Mouse (Mus musculus) embryonic facial prominence, embryonic 13.5 days (tissue): Measurements from ENCODE around the gene Pla2r1. TPM values are rescaled to one million over a fixed set of nuclear protein-coding genes. Genes with fewer than 3 reads are reported as not detected.

Source experiments
- ATAC-seq: fragments of 200-750 bp; cut with Nextera tagmentation; 2 replicates; pipeline ENCODE4 v1.8.0; 2017; ENCODE audit warnings: low read depth; ENCODE audit not compliant: insufficient number of reproducible peaks, insufficient read depth, low FRiP score, low TSS enrichment
- H3K27ac ChIP-seq: fragments of 300-500 bp; sonication (generic); 2 replicates; pipeline ENCODE4 v1.5.1; 2015; ENCODE audit warnings: moderate library complexity, mild to moderate bottlenecking, inconsistent platforms
- H3K27me3 ChIP-seq: fragments of 300-500 bp; sonication (generic); 2 replicates; pipeline ENCODE4 v1.6.1; 2015; ENCODE audit warnings: mild to moderate bottlenecking, inconsistent platforms
- H3K36me3 ChIP-seq: fragments of 300-500 bp; sonication (generic); 2 replicates; pipeline ENCODE4 v1.6.1; 2015; ENCODE audit warnings: mild to moderate bottlenecking, inconsistent platforms
- H3K4me1 ChIP-seq: fragments of 300-500 bp; sonication (generic); 2 replicates; pipeline ENCODE4 v1.6.1; 2015; ENCODE audit warnings: inconsistent platforms
- H3K4me2 ChIP-seq: fragments of 300-500 bp; sonication (generic); 2 replicates; pipeline ENCODE4 v1.6.1; 2015; ENCODE audit warnings: moderate library complexity, mild to moderate bottlenecking, inconsistent platforms
- H3K4me3 ChIP-seq: fragments of 300-500 bp; sonication (generic); 2 replicates; pipeline ENCODE4 v1.5.1; 2015; ENCODE audit warnings: mild to moderate bottlenecking, inconsistent platforms
- H3K9ac ChIP-seq: fragments of 300-500 bp; sonication (generic); 2 replicates; pipeline ENCODE4 v1.6.1; 2015; ENCODE audit warnings: mild to moderate bottlenecking, inconsistent platforms
- H3K9me3 ChIP-seq: fragments of 300-500 bp; sonication (generic); 2 replicates; pipeline ENCODE4 v1.6.1; 2016; ENCODE audit warnings: inconsistent platforms
- WGBS: fragments of 180-500 bp; shearing (Covaris S2); methylation state at CpG from one replicate; pipeline ENCODE4 v1.1.7; 2015; ENCODE audit warnings: mixed read lengths; 5-methylcytosine and 5-hydroxymethylcytosine counted together
- polyA plus RNA-seq: library from polyadenylated mRNA; unstranded; fragments of >200 nt; fragmentation: Nextera tagmentation; extraction: Ambion mirVana; gene quantifications from 2 replicates; pipeline ENCODE4 v1.2.1, GENCODE M21; 2015

Pla2r1 gene
- polyA plus RNA-seq, 1 experiment from 2014 or later, result 3.7 TPM

- H3K4me1 ChIP-seq, result peaks cover 4% of the 10 kb centered on the region; the same call in 1 of the 2 replicates
- no peak overlapping the region for H3K4me3 ChIP-seq
- H3K27ac ChIP-seq, result no peak overlapping the region; the same call in 1 of the 2 replicates
- H3K27me3 ChIP-seq, result no peaks in the 10 kb centered on the region
- no peak for ATAC-seq
- H3K9me3 ChIP-seq, result no peaks in the 10 kb centered on the region
- H3K4me2 ChIP-seq, result no peak overlapping the region
- H3K36me3 ChIP-seq, result no peaks in the 10 kb centered on the region
- no peak overlapping the region for H3K9ac ChIP-seq
- WGBS, result 75% methylated on average over 1 of the region's 1 CpGs
These were observed 52.5 kb downstream of the Pla2r1 start for GRCm38 (mm10) chr2:60500583-60501116.

DNA sequence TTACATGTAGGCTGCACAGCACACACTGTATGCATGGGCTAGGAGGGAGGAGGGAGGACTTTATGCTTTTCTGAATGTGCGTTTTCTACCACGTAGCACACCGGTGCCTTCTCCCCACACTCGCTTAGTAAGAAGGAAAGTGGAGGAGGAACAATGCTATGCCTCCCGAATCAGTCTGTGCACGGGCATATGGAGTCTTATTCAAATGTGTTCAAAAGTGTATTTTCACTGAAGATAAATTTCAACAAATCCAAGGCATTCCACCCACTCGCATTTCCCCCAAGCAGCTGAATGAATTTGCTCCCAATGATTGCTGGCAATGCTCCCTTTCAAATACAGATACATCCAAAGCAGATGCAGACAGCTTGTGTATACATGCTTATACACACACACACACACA lies 73.2 kb downstream of the Pla2r1 start:
- Histone ChIP-seq H3K27ac (no peak overlapping the region), H3K36me3 (no peaks in the 10 kb centered on the region), H3K9me3 (no peaks in the 10 kb centered on the region), H3K27me3 (no peaks in the 10 kb centered on the region), H3K4me1 (no peaks in the 10 kb centered on the region), H3K9ac (no peak overlapping the region), H3K4me3 (no peak overlapping the region), H3K4me2 (no peak overlapping the region)
- ATAC-seq, result no peak
- 82% methylated on average over 7 of the region's 7 CpGs for WGBS

- WGBS, result 84% methylated on average over 2 of the region's 2 CpGs
- no peak for ATAC-seq
- Histone ChIP-seq H3K36me3 (no peaks in the 10 kb centered on the region), H3K4me2 (no peak overlapping the region), H3K27ac (no peak overlapping the region), H3K27me3 (no peaks in the 10 kb centered on the region), H3K9ac (no peak overlapping the region), H3K4me3 (no peak overlapping the region), H3K4me1 (no peaks in the 10 kb centered on the region), H3K9me3 (no peaks in the 10 kb centered on the region)
These were observed 74.3 kb downstream of the Pla2r1 start for GRCm38 (mm10) chr2:60478778-60479177.

GRCm38 (mm10) chr2:60468901-60469770 lies 84.0 kb downstream of the Pla2r1 start:
- Histone ChIP-seq H3K36me3 (no peaks in the 10 kb centered on the region), H3K27ac (no peak overlapping the region), H3K9ac (no peak overlapping the region), H3K4me1 (no peaks in the 10 kb centered on the region), H3K9me3 (no peaks in the 10 kb centered on the region), H3K27me3 (no peaks in the 10 kb centered on the region), H3K4me3 (no peak overlapping the region), H3K4me2 (no peak overlapping the region)
- 54% methylated on average over 11 of the region's 11 CpGs for WGBS
- no peak for ATAC-seq

DNA sequence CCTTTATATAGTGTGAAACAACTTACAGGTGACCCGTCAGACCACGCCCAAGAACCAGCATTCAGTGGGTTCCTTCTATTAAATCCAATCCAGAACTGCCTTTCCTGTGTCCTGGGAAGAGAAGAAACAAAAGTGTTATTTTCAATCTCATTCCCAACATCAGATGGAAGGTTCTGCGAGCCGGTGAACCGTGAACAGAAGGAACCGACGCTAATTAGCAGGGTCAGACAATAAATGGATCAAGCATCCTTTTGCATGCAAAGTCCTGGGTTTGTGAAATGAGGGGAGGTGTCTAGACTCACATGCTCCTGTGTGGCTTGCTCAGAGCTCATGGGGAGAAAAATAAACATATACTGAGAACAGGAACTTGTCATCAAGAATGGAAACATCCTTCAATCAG lies 100.7 kb downstream of the Pla2r1 start:
- WGBS, result 84% methylated on average over 7 of the region's 7 CpGs
- Histone ChIP-seq H3K4me2 (no peak overlapping the region), H3K27ac (no peak overlapping the region), H3K36me3 (no peaks in the 10 kb centered on the region), H3K27me3 (no peaks in the 10 kb centered on the region), H3K9me3 (no peaks in the 10 kb centered on the region), H3K9ac (no peak overlapping the region), H3K4me1 (0 out of 2 replicates have a peak, but pooled peaks cover 4% of the 10 kb centered on the region), H3K4me3 (no peak overlapping the region)
- ATAC-seq, result no peak

DNA sequence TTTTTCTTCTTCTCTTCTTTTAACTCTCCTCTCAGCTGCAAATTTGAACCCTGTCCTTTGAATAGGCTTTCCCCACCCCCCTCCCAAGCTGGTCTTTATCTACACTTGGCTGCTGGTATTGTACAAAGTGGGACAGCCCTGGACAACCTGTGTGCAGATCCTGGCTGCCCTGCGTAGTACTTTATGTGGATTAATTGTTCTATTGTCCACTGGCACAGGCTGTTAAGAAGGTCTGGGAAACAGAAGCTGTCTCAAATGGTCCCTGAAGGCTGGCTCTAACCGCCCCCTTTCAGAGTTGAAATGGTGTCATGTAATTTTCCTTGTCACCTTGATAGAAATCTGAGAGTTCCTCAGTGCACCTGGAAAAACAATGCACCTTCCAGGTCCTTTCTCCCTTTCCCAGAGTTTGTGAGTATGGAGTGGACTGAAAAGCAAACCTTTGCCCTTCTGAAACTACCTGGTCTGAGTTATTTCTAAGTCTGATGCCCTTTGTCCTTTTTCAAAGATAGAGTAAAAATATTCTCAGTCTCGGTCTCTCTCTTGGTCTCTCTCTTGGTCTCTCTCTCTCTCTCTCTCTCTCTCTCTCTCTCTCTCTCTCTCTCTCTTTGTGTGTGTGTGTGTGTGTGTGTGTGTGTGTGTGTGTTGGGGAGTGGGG lies 101.9 kb downstream of the Pla2r1 start:
- Histone ChIP-seq H3K4me2 (no peak overlapping the region), H3K27me3 (no peaks in the 10 kb centered on the region), H3K36me3 (no peaks in the 10 kb centered on the region), H3K27ac (no peak overlapping the region), H3K9me3 (no peaks in the 10 kb centered on the region), H3K4me1 (0 out of 2 replicates have a peak, but pooled peaks cover 4% of the 10 kb centered on the region), H3K4me3 (no peak overlapping the region), H3K9ac (no peak overlapping the region)
- ATAC-seq, result 0 out of 2 replicates have a peak, but pooled peaks have one; percentile 64
- 58% methylated on average over 3 of the region's 3 CpGs for WGBS

- H3K27me3 ChIP-seq, result no peaks in the 10 kb centered on the region
- H3K4me3 ChIP-seq, result no peak overlapping the region
- ATAC-seq, result no peak
- no peaks in the 10 kb centered on the region for H3K9me3 ChIP-seq
- no peaks in the 10 kb centered on the region for H3K36me3 ChIP-seq
- WGBS, result 61% methylated on average over 6 of the region's 6 CpGs
- H3K27ac ChIP-seq, result no peak overlapping the region
- H3K4me1 ChIP-seq, result peaks cover 8% of the 10 kb centered on the region
- no peak overlapping the region for H3K4me2 ChIP-seq
- no peak overlapping the region for H3K9ac ChIP-seq
These were observed 103.4 kb downstream of the Pla2r1 start for GRCm38 (mm10) chr2:60449732-60450131.

DNA sequence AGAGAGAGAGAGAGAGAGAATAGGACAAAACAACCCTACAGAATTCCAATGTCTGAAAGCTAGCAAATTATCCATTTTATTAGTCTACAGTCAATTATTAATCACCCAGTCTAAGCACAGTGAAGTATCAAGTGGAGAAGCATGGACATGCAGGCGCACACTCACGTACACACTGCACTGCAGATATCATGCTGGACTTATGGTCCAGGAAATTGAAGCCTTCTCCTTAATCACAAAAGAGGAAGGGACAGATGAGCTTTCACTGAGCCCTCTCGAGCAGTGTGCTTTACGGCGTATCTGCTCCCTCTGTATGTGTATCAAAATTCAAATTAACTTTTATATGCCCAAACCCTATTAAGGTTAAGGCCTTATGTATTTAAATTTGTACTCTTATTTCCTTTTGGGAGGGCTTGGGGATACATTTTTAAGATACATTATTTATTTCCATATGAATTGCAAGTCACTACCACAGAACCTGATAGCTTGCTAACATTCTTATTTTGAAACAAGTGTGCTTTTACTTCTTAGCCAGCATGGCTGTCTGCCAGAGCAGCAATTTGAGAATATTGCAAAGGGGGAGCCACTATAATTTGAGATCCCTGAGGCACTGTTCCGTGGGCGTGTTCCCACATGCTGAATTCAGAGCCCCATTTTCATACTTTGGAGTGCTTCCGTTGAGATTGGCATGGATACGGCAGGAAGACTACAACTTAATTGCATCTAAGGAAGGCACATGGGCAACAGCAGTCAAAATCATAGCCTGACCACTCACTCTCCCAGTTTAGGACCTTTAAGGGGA lies 108.2 kb downstream of the Pla2r1 start:
- H3K9ac ChIP-seq, result no peak overlapping the region
- H3K4me3 ChIP-seq, result no peak overlapping the region
- no peaks in the 10 kb centered on the region for H3K36me3 ChIP-seq
- H3K4me1 ChIP-seq, result peaks cover 17% of the 10 kb centered on the region
- peak overlapping the region; percentile 30 for H3K4me2 ChIP-seq
- WGBS, result 30% methylated on average over 9 of the region's 9 CpGs
- no peaks in the 10 kb centered on the region for H3K9me3 ChIP-seq
- H3K27ac ChIP-seq, result peak overlapping the region; percentile 44; the same call in 1 of the 2 replicates
- no peaks in the 10 kb centered on the region for H3K27me3 ChIP-seq
- ATAC-seq, result 0 out of 2 replicates have a peak, but pooled peaks have one; percentile 60

GRCm38 (mm10) chr2:60443279-60443678 lies 109.8 kb downstream of the Pla2r1 start:
- Histone ChIP-seq H3K9ac (no peak overlapping the region), H3K27me3 (no peaks in the 10 kb centered on the region), H3K9me3 (no peaks in the 10 kb centered on the region), H3K4me3 (no peak overlapping the region), H3K36me3 (no peaks in the 10 kb centered on the region), H3K27ac (no peak overlapping the region), H3K4me2 (no peak overlapping the region), H3K4me1 (peaks cover 13% of the 10 kb centered on the region)
- ATAC-seq, result no peak
- 92% methylated on average over 7 of the region's 7 CpGs for WGBS

GRCm38 (mm10) chr2:60441875-60442274 lies 111.2 kb downstream of the Pla2r1 start:
- Histone ChIP-seq H3K4me1 (peaks cover 13% of the 10 kb centered on the region), H3K9ac (no peak overlapping the region), H3K4me2 (no peak overlapping the region), H3K27me3 (no peaks in the 10 kb centered on the region), H3K36me3 (no peaks in the 10 kb centered on the region), H3K27ac (no peak overlapping the region), H3K4me3 (no peak overlapping the region), H3K9me3 (no peaks in the 10 kb centered on the region)
- 34% methylated on average over 3 of the region's 3 CpGs for WGBS
- no peak for ATAC-seq

DNA sequence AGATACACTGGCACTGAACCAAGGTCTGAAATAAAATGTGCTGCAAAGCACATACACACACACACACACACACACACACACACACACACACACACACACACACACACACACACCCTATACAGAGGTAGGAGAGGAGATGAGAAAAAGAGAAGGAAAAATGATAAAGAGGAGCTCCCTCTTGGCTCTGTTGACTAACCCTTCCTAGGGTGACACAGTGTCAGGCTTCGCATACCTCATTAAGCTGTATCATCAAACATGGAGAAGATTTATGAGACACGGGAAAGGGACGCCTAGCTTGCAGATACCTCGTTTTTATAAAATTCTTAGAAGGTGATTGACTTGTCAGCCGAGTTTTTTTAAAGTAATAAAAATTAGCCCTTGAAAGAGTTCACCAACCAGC lies 116.3 kb downstream of the Pla2r1 start:
- WGBS, result 83% methylated on average over 5 of the region's 5 CpGs
- H3K4me3 ChIP-seq, result no peak overlapping the region
- no peak overlapping the region for H3K9ac ChIP-seq
- ATAC-seq, result no peak
- no peak overlapping the region for H3K4me2 ChIP-seq
- no peak overlapping the region for H3K27ac ChIP-seq
- H3K9me3 ChIP-seq, result no peaks in the 10 kb centered on the region
- H3K36me3 ChIP-seq, result no peaks in the 10 kb centered on the region
- H3K27me3 ChIP-seq, result no peaks in the 10 kb centered on the region
- 0 out of 2 replicates have a peak, but pooled peaks cover 4% of the 10 kb centered on the region for H3K4me1 ChIP-seq
